Mouse (Mus musculus): ENCODE data around the gene Gba2.

Gba2 gene

DNA sequence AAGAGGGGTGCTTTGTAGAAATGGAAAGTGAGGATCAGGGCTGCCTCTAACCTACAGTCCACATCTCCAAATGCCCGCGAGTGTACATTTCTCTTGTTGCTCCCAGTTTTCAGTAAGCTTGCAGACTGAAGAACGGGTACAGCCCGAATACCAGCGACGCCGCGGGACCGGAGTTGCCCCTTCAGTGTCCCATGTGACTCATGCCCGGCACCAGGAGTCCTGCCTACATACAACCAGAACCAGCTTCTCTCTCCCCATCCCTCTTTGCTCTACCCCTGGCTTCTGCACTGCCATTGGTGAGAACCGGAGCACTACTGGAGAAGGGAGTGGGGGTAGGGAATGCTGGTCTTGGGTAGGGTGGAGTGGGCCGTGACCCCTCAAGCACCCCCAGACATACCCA lies 2.7 kb upstream of the Gba2 start:
- no peak for DNase-seq (ENCODE audit: low spot score in 2 of 2)

DNA sequence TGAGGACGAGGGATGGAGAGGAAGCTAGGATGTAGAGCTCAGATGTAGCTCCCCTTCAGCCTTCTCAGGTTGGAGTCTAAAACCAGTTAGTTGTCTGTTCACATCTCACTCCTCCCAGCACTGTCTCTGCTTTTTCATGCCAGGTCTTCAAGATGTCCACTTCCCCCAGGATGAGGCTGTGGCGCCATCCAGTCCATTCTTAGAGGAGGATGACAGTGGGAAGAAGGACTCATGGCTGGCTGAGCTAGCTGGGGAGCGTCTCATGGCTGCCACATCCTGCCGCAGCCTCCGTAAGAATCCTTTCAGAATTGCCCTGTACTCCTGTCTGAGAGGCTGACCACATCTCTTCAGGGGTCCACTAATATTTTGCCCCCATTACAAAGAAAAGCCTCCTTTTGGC lies 2.0 kb upstream of the Gba2 start:
- no peak for DNase-seq (ENCODE audit: low spot score in 2 of 2)

DNA sequence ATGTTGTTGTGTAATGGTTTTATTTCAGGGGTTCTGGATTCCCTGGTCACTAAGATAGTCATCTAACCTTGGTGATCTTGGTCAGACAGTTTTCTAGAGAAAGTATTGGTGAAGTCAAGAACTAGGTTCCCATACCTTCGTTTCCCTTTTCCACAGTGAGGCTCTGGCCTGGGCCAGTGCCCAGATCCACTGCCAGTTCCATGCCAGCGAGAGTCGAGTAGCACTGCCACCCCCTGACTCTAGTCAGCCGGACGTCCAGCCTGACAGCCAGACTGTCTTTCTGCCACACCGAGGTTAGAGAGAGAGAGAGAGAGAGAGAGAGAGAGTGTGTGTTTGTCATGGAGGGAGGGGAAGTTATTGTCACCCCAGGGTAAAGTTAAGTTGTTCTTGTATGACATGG lies 1.1 kb upstream of the Gba2 start:
- no peak for DNase-seq (ENCODE audit: low spot score in 2 of 2)

DNA sequence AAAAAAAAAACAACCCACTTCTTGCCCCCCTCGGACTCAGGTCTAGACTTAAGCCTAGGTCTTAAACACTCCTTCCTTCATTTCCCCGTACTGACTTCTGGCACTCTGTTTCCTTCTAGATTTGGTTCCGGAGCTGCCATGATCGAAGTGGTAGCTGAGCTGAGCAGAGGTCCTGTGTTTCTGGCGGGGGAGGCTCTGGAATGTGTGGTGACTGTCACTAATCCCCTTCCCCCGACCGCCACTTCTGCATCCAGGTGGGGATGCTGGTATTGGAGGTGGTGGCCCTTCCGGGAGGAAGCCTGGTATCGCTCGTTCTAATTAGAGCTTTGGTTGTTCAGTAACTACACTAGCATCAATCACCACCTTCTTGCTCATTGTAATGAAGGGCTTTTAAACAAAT lies 583 bp upstream of the Gba2 start:
- no peak for DNase-seq (ENCODE audit: low spot score in 2 of 2)

DNA sequence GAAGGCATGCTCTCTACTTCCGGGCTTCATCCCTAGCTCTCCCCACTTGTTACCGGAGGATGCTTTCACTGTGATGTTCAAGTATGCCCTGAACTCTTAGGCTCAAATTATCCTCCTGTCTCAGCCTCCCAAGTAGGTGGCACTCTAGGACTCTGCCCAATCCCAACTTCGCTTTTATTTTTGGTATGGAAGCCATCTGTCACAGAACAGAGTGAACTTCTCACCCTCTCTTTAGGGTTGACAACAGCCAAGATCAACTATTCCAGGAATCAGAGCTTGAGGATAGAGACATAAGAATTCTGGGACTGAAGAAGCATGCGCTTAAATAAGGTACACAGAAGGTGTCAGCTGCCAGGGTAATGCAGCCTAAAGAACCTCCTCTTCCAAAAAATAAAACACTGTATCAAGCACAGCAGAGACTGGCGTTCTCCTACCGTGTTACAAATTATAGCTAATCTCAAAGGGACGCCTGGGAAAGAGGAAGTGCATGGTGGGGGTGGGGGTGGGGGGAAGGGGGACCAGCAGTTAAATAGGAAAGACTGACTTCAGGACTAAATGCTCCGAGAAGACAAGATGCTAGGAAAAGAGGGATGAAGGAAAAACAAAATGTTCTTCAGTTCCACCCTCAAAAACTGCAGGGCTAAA lies 1.3 kb downstream of the Gba2 start:
- DNase-seq (ENCODE audit: low spot score in 2 of 2): no peak

DNA sequence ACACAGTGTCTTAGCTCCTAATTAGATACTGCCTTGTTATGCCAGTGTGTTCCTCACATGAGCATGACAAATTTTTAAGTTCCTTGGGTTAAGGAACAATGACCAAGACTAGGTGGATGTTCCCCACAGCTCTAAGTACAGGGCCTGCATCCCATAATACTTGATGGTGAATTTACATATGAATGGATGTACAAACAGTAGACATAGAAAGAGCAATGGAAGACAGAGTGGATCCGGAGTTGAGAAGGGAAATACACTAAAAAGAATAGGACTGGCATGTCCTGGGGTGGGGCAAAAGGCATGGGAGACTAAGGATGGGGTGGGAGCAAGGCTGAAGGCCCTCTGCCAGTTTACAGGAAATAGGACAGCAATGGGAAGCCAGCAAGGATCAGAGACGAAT lies 3.3 kb downstream of the Gba2 start:
- DNase-seq (ENCODE audit: low spot score in 2 of 2): no peak

DNA sequence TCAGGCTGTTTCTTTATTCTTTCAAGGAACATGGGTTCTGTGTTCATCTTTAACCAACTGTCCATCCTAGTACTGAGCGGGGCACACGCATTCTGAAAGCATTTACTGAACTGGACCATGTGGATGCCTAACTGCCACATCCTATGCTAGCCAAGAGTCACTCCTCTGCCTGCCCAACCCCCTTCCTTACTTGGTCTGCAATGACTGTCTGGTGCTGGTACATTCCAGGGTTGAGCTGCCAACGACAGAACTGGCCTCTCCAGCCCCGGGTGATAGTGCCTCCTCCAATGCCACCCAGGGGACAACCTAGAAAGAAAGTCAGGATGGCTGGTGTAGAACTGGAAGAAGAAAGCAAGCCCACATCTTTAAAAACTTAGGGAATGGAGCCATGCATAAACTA lies 5.1 kb downstream of the Gba2 start:
- DNase-seq (ENCODE audit: low spot score in 2 of 2): no peak

DNA sequence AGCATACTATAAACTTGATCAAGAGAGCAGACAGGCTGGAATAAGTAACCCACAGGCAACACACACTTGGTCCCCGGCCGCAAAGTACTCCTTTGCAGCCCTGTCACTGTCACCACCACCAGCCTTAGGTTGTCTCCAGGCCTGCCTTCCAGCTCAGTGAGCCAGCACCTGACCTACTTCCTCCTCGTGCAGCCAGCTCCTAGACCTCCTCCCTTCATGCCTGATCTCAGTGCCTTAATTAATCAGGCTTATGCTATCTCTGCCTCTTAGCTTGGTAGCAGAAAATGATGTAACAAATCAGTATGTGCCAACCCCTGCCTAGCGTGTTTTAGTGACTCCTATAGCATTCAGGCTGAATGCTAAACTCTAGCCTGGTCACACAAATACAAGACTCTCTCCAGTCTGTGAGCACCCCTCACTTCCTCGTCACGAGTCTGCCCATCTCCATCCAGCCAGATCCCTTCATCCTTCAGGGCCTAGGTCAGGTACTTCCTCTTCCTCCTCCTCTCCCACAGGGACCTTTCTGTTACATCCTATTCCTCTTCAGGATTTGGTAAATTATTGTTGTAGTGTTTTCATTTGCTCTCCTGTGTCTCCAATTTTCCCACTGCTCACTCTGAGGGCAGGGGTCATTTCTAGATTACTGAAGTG lies 7.2 kb downstream of the Gba2 start:
- DNase-seq (ENCODE audit: low spot score in 2 of 2): no peak

DNA sequence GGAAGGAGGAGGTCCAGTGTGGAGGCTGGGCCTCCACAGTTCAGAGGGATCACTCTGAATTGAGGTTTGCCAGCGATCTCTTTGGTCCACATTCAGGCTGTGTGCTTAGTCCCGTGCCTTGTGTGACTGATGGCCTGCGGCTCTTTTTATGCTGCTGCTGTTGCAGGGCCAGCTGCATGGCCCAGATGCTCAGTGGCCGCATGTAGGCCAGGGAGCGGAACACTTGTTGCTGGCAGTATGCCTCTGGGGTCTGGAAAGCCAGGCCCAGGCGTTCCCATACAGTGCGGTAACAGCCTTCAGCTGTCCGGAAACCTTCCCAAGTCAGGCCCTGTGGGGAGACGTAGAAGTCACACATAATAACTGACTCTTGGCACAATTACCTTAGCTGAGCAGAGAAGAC lies 11.5 kb downstream of the Gba2 start:
- no peak for DNase-seq (ENCODE audit: low spot score in 2 of 2)

DNA sequence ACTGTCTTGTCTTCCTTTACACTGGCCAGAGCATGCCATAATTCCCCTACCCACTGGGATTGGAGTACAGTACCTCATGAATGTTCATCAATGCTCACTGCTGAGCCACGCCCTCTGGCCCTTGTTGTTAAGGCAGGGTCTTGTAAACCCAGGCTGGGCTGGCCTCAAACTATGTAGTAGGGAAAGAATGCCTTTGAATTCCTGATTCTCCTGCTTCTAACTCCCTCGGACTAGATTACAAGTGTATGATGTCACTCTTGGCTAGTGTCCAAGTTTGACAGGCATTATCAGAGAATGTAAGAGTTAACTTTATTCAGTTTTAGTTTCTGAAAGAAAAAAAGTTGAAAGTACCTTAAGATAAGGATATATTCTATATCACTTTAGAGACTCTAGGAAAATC lies 14.4 kb downstream of the Gba2 start:
- DNase-seq (ENCODE audit: low spot score in 2 of 2): no peak

DNA sequence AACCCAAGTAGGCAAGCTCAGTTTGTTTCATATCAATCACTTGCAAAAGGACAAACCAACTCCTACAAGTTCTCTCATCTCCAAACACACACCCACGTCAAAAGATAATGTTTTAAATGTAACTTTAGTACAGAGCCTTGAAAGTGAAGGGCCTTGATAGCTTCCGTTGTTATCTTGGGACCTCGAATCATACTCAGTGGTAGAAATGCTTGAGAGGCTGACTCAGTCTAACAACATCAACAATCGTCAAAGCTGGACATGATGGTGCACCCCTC lies 15.1 kb downstream of the Gba2 start:
- no peak for DNase-seq (ENCODE audit: low spot score in 2 of 2)

DNA sequence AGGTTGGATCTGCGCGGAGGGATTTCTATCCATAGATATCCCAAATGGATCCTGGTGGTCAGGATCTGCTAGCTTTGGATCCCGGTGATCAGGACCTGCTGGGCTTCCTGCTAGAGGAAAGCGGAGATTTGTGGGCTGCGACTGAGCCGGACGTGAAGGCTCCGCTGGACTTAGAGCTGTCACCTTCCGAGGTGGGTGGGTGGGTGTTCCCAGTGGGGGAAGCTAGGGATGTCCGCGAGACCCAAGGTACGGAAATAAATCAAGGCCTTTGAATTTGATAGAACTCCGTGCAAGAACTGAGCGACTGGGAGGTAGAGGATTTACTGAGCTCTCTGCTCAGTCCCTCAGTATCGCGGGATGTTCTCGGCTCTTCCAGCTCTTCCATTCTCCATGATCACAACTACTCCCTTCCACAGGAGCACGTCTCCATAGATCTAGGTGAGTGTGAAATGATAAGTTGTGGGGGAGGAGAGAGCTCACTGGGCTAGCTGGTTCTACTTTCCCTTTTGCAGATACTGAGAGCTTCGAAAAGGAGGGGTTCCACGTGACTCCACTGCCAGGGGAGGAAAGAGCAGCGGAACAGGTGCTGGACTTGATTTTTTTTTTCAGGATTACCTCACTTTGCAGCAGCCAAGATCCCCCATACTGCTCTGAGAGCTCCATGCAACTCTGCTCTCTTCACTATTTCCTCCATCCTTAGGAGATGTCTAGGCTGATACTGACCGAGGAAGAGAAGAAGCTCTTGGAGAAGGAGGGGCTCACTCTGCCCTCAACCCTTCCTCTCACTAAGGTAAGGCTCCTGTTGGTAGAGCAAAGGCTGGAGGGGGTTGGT lies 15.7 kb downstream of the Gba2 start:
- no peak for DNase-seq (ENCODE audit: low spot score in 2 of 2)

DNA sequence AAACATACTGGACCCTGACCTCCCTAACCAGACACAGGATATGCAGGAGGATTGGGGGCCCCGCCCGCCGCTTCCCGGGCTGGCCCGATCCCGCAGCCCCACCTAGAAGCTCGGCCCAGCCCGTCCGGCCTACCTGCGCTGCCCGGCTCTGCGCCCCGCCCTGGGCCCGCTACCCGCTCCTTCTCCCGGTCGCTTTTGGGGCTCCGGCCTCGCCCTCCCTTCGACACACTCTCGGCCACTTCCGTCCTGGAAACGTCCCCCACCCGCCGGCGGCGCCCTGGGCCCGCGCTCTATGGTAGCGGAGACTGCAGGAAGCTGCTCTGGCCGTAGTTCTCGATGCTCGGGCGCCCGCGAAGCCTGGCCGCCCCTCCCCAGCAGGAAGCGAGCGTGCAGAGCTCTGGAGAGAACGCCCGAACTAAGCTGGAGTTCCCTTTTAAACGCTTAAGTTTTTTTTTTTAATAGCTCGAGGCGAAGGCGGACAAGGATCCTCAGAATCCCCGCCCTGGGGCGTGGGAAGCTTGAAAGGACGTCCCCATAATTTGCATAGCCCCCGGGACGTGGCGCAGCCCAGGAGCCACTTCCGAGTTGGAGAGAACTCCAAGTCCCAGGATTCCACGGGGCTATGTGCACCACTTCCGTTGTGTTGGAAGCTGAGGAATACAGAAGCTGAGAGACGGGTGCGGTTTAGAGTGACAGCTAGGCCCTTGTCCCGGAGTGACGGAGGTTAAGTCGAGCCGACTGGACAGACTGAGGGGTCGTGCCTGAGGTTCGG lies 16.5 kb downstream of the Gba2 start, which contains the start of the genes Creb3 and Tln1:
Gene Creb3, plus strand, starts transcription at position 336 of the 772 bp plus-strand sequence.
Gene Tln1, minus strand, starts transcription at position 695 of the 772 bp plus-strand sequence.
- DNase-seq (ENCODE audit: low spot score in 2 of 2): peak; percentile 86 to 94

DNA sequence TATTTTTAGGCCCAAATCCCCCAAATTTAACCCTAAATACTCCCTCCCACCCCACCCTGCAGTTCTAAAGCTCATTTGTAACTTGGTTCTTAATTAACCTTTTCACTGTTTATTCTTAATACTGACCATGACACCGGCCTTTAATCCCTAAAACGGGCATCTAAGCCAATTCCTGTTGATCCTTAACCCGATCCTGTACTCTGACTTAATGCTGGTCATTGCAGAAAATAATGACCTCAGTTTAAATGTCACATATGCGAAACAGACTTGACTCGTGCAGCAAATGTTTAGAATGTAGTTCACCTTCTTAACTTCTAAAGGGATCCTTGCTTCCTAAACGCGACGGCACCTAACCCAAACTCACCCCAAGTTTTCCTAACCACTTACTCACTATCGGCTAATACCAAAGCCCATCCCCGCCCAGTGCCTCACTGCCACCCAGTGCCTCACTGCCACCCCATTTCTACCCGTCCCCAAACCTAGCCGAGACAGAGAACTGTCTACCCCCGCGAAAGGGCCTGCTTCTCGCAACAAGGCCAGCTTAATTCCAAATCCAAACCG lies 17.2 kb downstream of the Gba2 start:
- DNase-seq (ENCODE audit: low spot score in 2 of 2): no peak

DNA sequence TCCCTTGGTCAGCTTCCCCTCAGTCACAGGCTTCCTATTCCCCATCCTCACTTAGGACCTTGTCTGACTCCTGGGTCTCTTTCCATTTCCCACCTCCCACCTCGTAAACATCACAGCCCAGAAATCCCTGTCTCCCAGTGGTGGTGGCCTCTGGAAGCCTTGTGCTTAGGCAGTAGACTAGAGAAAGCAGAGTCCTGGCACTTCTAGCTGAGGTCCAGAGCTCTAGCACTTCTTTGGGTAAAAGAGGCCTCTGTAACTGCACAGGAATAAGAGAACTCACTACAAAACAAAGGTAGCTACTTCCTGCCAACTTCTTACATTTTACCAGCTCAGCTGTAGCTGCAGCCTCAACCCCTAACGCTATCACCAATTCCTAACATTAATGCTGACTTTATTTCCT lies 17.7 kb downstream of the Gba2 start:
- no peak for DNase-seq (ENCODE audit: low spot score in 2 of 2)

DNA sequence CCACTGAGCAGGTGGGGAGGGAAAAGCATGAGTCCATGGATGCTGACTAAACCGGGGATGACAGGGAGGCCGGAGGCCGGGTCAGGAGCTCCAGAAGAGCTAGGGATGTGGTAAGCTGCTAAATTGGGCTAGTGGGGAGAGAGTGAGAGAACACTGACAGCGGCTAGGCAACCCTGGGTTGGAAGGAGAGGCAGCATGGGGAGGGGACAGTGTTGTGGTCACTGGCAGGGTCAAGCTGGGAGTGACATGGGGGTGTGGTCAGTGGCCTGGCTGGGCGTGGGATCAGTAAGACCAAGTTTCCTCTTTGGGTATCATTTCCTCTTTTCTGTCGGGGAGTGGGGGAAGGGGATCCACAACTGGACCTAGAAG lies 18.4 kb downstream of the Gba2 start:
- no peak for DNase-seq (ENCODE audit: low spot score in 2 of 2)

DNA sequence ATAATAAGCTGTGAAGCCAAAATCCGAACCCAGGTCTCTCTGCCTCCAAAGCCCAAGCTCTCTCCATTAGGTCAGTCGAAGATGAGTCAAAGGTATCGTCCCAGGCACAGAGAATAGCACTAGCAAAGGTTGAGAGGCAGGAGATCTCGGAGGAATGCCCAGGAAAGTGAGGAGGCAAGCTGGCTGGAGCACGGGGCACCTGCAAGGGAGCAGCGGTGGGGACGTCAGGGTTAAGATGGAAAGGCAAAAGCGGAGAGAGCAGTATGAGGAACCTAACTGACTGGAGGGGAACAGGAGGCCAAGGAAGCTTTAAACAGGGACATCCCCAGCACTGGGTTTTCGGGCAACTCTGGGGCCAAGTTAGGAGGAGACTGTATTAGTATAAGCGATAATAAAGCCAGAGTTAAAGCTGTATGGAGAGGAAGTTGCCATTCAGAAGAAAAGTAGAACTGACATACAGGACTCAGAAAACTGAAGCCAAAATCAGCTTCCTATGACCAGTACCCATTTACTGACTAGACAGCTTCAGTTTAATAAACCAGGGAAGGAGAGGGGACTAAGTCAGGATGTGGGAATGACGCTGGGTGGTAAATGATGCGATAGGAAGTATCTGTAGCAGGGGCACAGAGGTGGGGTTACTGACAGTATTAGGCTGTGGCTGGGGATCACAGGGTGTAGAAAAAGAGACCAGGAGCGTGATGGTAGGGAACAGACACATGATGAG lies 19.0 kb downstream of the Gba2 start:
- DNase-seq (ENCODE audit: low spot score in 2 of 2): no peak

DNA sequence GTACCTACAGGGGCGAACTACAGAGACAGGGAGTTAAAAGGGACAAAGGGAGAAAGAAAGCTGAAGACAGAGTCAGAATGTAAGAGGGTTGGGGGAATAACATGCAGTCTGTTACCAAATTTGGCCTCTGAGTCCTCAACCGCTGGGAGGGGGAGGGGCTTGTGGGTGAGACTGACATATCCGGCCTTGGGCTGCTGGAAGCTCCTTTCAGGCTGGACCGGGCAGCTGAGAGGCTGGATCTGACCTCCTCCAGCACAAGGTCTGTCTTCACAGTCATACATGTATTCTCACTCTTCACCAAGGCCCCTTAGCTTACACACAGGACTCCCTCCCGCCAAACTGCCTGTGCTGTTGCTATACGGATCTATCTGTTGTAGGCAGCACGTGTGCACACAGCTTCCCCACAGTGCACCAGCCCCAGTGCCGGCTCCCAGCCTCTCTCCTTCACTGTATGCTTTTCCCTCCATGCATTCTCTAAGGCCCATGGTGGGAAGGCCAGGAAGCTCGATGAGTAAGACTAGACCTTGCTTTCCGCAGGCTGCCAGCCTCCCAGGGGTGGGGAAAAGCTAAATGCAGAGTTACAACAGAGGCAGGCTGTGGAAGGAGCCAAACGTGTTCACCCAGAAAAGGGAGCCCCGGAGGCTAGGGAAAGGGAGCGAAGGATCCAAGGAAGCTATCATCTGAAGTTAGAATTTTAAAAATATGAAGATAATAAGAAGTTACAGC lies 19.9 kb downstream of the Gba2 start:
- no peak for DNase-seq (ENCODE audit: low spot score in 2 of 2)

DNA sequence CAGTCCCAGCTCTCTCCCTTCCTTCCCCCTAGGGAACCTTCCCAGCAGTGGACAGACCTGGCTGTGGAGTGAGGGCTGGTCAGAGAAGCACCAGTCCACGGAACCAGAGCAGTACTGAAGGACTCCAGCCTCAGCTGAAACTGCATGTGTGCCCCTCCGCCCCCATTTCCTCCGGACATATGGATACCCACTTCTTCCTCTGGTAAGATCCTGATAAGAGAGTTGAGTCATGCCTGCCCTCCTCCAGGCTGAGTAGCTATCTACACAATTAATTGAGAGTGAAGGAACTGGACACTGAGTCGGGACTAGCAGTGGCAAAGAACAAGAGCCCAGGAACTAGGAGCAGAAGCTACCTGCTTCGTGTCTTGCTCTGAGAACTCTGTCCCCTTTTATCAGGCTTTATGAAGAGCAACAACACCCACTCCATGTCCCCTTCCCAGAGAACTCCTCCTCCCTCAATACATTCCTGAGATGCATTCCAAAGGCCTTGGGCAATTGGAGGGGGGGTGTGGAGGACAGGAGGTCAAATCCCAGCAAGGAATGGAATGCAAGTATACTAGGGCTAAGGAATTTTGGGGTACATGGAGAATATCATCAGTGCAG lies 20.5 kb downstream of the Gba2 start:
- no peak for DNase-seq (ENCODE audit: low spot score in 2 of 2)

DNA sequence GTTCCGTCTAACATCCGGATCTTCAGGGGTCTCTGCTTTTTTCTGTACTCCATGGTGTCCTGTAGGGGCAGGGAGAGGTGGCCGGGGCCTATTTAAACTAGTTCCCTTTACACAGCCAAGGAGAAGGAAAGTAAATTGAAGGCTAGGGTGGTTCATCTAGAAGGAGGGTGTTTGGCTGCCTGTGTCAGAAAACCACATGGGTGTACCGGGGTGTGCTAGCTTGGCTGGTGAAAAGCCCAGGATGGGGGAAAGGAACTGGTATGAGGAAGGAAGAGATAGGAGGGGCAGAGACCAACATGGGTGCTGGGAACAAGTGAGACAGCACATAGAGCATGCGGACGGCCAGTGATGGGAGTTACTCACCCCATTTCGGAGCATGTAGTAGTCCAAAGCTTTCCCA lies 22.7 kb downstream of the Gba2 start:
- no peak for DNase-seq (ENCODE audit: low spot score in 2 of 2)
